ENCODE assay signal across 8 mouse cellular contexts in the genomic region with DNA sequence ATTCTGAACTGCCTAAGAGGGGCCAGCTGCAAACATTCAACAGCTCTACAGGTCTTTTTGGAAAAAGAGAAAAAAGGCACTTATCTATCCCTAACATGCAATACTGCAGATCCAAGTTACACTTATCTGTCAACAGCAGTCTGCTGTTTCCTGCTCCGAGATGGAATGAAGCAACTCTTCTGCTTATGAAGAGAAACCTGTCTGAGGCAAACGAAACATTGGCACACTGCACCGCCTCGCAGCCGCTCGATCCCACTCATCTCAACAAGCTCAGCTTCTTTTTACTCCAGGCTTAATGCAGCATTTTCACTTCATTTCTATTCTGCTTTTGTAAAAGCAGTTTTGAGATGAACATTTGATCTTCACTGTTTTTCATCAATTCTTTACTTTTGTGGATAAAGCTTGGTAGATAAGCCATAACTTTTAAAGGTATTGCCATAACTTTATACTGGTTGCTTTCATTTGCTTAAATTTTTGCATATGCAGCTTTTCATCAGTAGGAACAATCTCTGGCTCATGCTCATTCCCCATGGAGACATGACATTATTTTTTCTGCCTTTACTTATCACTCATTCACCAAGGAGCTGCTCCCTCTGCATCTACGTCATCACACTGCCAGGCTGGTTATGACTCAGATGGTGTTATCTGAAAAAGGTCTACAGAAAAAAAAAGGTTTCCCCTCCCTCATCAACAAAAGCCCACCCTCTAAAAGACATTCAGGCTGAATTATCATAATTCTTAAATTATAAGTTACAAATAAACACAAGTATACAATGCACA. TPM values are rescaled to one million over a fixed set of nuclear protein-coding genes. Genes with fewer than 3 reads are reported as not detected.
DNase-seq lines count a peak whose midpoint lies in the region; ATAC-seq and TF ChIP-seq lines count a peak whose summit lies in the region.

No protein-coding gene starts in this region.

- H3K27ac ChIP-seq in kidney, embryonic 16.5 days (ENCODE audit: low read length) = peak overlapping the region; percentile 56; the same call in 1 of the 2 replicates
- H3K27ac ChIP-seq in forebrain, postnatal 0 days (ENCODE audit: low read depth, low read length) = no peak overlapping the region
- peak overlapping the region; percentile 99 for H3K27ac ChIP-seq in liver, embryonic 13.5 days

- no peaks in the 10 kb centered on the region for H3K27me3 ChIP-seq in kidney, embryonic 16.5 days (ENCODE audit: insufficient read depth, low read length)
- no peaks in the 10 kb centered on the region for H3K27me3 ChIP-seq in forebrain, postnatal 0 days (ENCODE audit: insufficient read depth, low read length)
- H3K27me3 ChIP-seq in liver, embryonic 13.5 days = no peaks in the 10 kb centered on the region
- H3K27me3 ChIP-seq in splenic B cell, adult 2 months (ENCODE audit: control insufficient read depth, insufficient read depth, low read length, poor library complexity, severe bottlenecking) = no peaks in the 10 kb centered on the region

- no peak for DNase-seq in kidney, adult 18-20 months
- peak; percentile 60 for DNase-seq in ZHBTc4 (ENCODE audit: low read depth, low spot score)
- no peak for DNase-seq in forebrain, postnatal 0 days
- DNase-seq in liver, embryonic 13.5 days = no peak
- peak; percentile 56 for DNase-seq in splenic B cell, adult 2 months (ENCODE audit: low read depth, low spot score)
- DNase-seq in urinary bladder, postnatal 36 days (ENCODE audit: low spot score in 2 of 2) = no peak
- no peak for DNase-seq in layer of hippocampus, adult 9-10 months (ENCODE audit: low spot score)

- 0% methylated on average over 7 of the region's 7 CpGs for WGBS in kidney, embryonic 16.5 days
- WGBS in forebrain, postnatal 0 days = under 1% methylated on average over 7 of the region's 7 CpGs
- WGBS in liver, embryonic 13.5 days (ENCODE audit: insufficient replicate concordance) = under 1% methylated on average over 7 of the region's 7 CpGs

- no peaks in the 10 kb centered on the region for H3K9me3 ChIP-seq in kidney, embryonic 16.5 days (ENCODE audit: low read length)
- no peaks in the 10 kb centered on the region for H3K9me3 ChIP-seq in forebrain, postnatal 0 days (ENCODE audit: low read length)
- no peaks in the 10 kb centered on the region for H3K9me3 ChIP-seq in liver, embryonic 13.5 days (replicated peaks)

- peak overlapping the region; percentile 71 for H3K4me3 ChIP-seq in kidney, embryonic 16.5 days (ENCODE audit: low read length)
- peak overlapping the region; percentile 86 for H3K4me3 ChIP-seq in forebrain, postnatal 0 days (ENCODE audit: low read depth, low read length)
- peak overlapping the region; percentile 94 for H3K4me3 ChIP-seq in liver, embryonic 13.5 days (replicated peaks)

- ATAC-seq in kidney, embryonic 16.5 days (ENCODE audit: low FRiP score, low TSS enrichment) = no peak
- ATAC-seq in forebrain, postnatal 0 days = no peak
- ATAC-seq in liver, embryonic 13.5 days (ENCODE audit: low read depth) = peak; percentile 34

- peaks cover 25% of the 10 kb centered on the region for H3K4me1 ChIP-seq in kidney, embryonic 16.5 days (ENCODE audit: insufficient read depth, low read length)
- peaks cover 8% of the 10 kb centered on the region for H3K4me1 ChIP-seq in forebrain, postnatal 0 days (ENCODE audit: insufficient read depth)
- peaks cover 51% of the 10 kb centered on the region for H3K4me1 ChIP-seq in liver, embryonic 13.5 days (replicated peaks)

- peak overlapping the region; percentile 96 for H3K4me2 ChIP-seq in kidney, embryonic 16.5 days (replicated peaks; ENCODE audit: low read depth, low read length)
- H3K4me2 ChIP-seq in forebrain, postnatal 0 days (ENCODE audit: low read depth) = peak overlapping the region; percentile 90
- H3K4me2 ChIP-seq in liver, embryonic 13.5 days = peak overlapping the region; percentile 89

- peaks cover 37% of the 10 kb centered on the region for H3K36me3 ChIP-seq in kidney, embryonic 16.5 days (ENCODE audit: insufficient read depth, low read length)
- peaks cover 39% of the 10 kb centered on the region for H3K36me3 ChIP-seq in forebrain, postnatal 0 days (ENCODE audit: insufficient read depth)
- H3K36me3 ChIP-seq in liver, embryonic 13.5 days = peaks cover 62% of the 10 kb centered on the region
- peaks cover 28% of the 10 kb centered on the region for H3K36me3 ChIP-seq in splenic B cell, adult 2 months (ENCODE audit: control insufficient read depth, insufficient read depth, low read length, poor library complexity, severe bottlenecking)

- TF ChIP-seq CTCF in forebrain, postnatal 0 days (IDR thresholded peaks at IDR 0.05; ENCODE audit: low read depth) = no peak

- peak overlapping the region; percentile 84 for H3K9ac ChIP-seq in kidney, embryonic 16.5 days (replicated peaks; ENCODE audit: low read length)
- peak overlapping the region; percentile 97 for H3K9ac ChIP-seq in forebrain, postnatal 0 days
- H3K9ac ChIP-seq in liver, embryonic 13.5 days = peak overlapping the region; percentile 99

RNA-seq across cellular contexts. Expression of a gene that starts 27.7 kb away (rescaled TPM):
- 82.9 and 85.3 TPM in 2 replicates for polyA plus RNA-seq in kidney, embryonic 16.5 days (2015; fragmentation: Nextera tagmentation; extraction: Ambion mirVana)
- 79.8 and 98.1 TPM in 2 replicates for total RNA-seq in forebrain, postnatal 0 days (2014; rRNA removed)
- 62.7 and 68.8 TPM in 2 replicates for polyA plus RNA-seq in forebrain, postnatal 0 days (2015; fragmentation: Nextera tagmentation; extraction: Ambion mirVana)
- polyA plus RNA-seq in liver, embryonic 13.5 days (2015; fragmentation: Nextera tagmentation; extraction: Ambion mirVana) = 25.2 and 27.5 TPM in 2 replicates

RNA-seq across cellular contexts. Expression of a gene that starts 58.2 kb away (rescaled TPM):
- polyA plus RNA-seq in kidney, embryonic 16.5 days (2015; fragmentation: Nextera tagmentation; extraction: Ambion mirVana) = 18.1 and 21.5 TPM in 2 replicates
- 21.3 and 22.7 TPM in 2 replicates for total RNA-seq in forebrain, postnatal 0 days (2014; rRNA removed)
- 5.9 and 12.4 TPM in 2 replicates for polyA plus RNA-seq in forebrain, postnatal 0 days (2015; fragmentation: Nextera tagmentation; extraction: Ambion mirVana)
- polyA plus RNA-seq in liver, embryonic 13.5 days (2015; fragmentation: Nextera tagmentation; extraction: Ambion mirVana) = 1.1 and 2.7 TPM in 2 replicates

Comparison
In these comparisons a context has a peak if more than half of its experiments do, and no peak if none do; other contexts are left out.
1. DNase-seq: peak in ZHBTc4 (single experiment) and splenic B cell, adult 2 months (single experiment); none in kidney, adult 18-20 months (single experiment), forebrain, postnatal 0 days (single experiment), liver, embryonic 13.5 days (single experiment), urinary bladder, postnatal 36 days (0 of 2) and layer of hippocampus, adult 9-10 months (single experiment).
2. Peak in every context shown above with its lines, with median percentiles within 50 percentile points of each other: H3K4me2 ChIP-seq, H3K4me3 ChIP-seq and H3K9ac ChIP-seq.